Mouse (Mus musculus) MEL (cell line): ENCODE results near the gene Spdye4b.

Source experiments
- CHD1 ChIP-seq: IDR thresholded peaks from 2 replicates; pipeline ENCODE4 v1.6.1; 2012; ENCODE audit warnings: low read depth, mild to moderate bottlenecking, inconsistent platforms, low read length, improper control_type of control experiment
- CTCF ChIP-seq, 3 experiments: IDR thresholded peaks in 2 of 3; conservative IDR thresholded peaks in 1 of 3; 2 replicates each; pipeline ENCODE4 v1.5.1; 2011 to 2012; ENCODE audit warnings: low read length in 3 of 3, low read depth in 2 of 3, mild to moderate bottlenecking in 2 of 3, improper control_type of control experiment in 1 of 3, inconsistent platforms in 1 of 3, mixed read lengths in 1 of 3, moderate library complexity in 1 of 3; ENCODE audit not compliant: control insufficient read depth in 1 of 3, insufficient read depth in 1 of 3, poor library complexity in 1 of 3, severe bottlenecking in 1 of 3
- EP300 ChIP-seq, 2 experiments: IDR thresholded peaks; 2 replicates each; pipeline ENCODE4 v1.6.1; 2011; ENCODE audit warnings: improper control_type of control experiment in 2 of 2, low read length in 2 of 2, low read depth in 1 of 2, mild to moderate bottlenecking in 1 of 2
- HCFC1 ChIP-seq: IDR thresholded peaks from 2 replicates; pipeline ENCODE4 v1.6.1; 2012; ENCODE audit warnings: low read depth, mild to moderate bottlenecking, inconsistent platforms, low read length, improper control_type of control experiment, moderate library complexity
- MAX ChIP-seq: IDR thresholded peaks from 2 replicates; pipeline ENCODE4 v1.6.1; 2011; ENCODE audit warnings: low read length, improper control_type of control experiment
- POLR2A ChIP-seq, 2 experiments: IDR thresholded peaks; 2 replicates each; pipeline ENCODE4 v1.6.1; 2011 to 2012; ENCODE audit warnings: low read length in 2 of 2, mild to moderate bottlenecking in 2 of 2, control low read depth in 1 of 2, improper control_type of control experiment in 1 of 2, low read depth in 1 of 2, moderate library complexity in 1 of 2; ENCODE audit not compliant: control insufficient read depth in 1 of 2, insufficient read depth in 1 of 2, poor library complexity in 1 of 2
- POLR2AphosphoS2 ChIP-seq: IDR thresholded peaks from 2 replicates; pipeline ENCODE4 v1.6.1; 2011; ENCODE audit warnings: low read length, improper control_type of control experiment
- SIN3A ChIP-seq: IDR thresholded peaks from 2 replicates; pipeline ENCODE4 v1.6.1; 2012; ENCODE audit warnings: low read length, improper control_type of control experiment, inconsistent platforms
- TAL1 ChIP-seq: IDR thresholded peaks from 2 replicates; pipeline ENCODE4 v1.6.1; 2012; ENCODE audit warnings: mild to moderate bottlenecking, inconsistent platforms, low read length, moderate library complexity, mixed read lengths
- UBTF ChIP-seq: IDR thresholded peaks from 2 replicates; pipeline ENCODE4 v1.6.1; 2012; ENCODE audit warnings: low read depth, mild to moderate bottlenecking, inconsistent platforms, low read length, improper control_type of control experiment, moderate library complexity, borderline replicate concordance; ENCODE audit not compliant: insufficient read depth
- USF2 ChIP-seq, 2 experiments: IDR thresholded peaks; 2 replicates each; pipeline ENCODE4 v1.6.1; 2011 to 2012; ENCODE audit warnings: improper control_type of control experiment in 2 of 2, low read length in 2 of 2, borderline replicate concordance in 1 of 2, inconsistent platforms in 1 of 2, low read depth in 1 of 2, mild to moderate bottlenecking in 1 of 2; ENCODE audit not compliant: insufficient read depth in 1 of 2
- ZC3H11A ChIP-seq: IDR thresholded peaks from 2 replicates; pipeline ENCODE4 v1.6.1; 2012; ENCODE audit warnings: low read depth, mild to moderate bottlenecking, inconsistent platforms, low read length, improper control_type of control experiment
- ZMIZ1 ChIP-seq: IDR thresholded peaks from 2 replicates; pipeline ENCODE4 v1.6.1; 2012; ENCODE audit warnings: low read depth, mild to moderate bottlenecking, inconsistent platforms, low read length, improper control_type of control experiment, moderate library complexity

DNA sequence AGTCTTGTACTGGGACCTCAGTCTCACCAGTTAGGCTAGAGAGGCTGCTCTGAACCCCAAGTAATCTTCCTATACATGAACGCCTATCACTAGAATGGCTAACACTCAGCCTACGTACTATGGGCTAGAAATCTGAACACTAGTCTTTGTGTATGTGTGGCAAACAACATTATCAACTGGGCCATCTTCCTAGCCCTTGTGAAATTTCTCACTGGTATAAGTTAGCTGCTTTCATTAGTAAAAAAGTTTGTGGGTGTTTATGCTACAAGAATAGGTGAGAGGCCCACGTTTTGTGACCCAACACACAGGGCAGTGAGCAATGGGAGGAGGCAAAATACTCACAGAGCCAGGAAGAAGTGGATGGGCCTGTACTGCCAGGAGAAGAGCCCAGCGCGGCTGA lies 40.2 kb downstream of the Spdye4b start:
- TF ChIP-seq POLR2AphosphoS2 (no peak), EP300 (IDR thresholded peaks at IDR 0.05; ENCODE audit: low read depth in 1 of 2, low read length in 2 of 2) (no peak), ZC3H11A (no peak), SIN3A (no peak), ZMIZ1 (no peak), CTCF (IDR thresholded peaks at IDR 0.05 in 2 of 3, conservative IDR thresholded peaks at IDR 0.05 in 1 of 3; ENCODE audit: control insufficient read depth in 1 of 3, insufficient read depth in 1 of 3, low read depth in 2 of 3, low read length in 3 of 3, poor library complexity in 1 of 3, severe bottlenecking in 1 of 3) (no peak), USF2 (IDR thresholded peaks at IDR 0.05; ENCODE audit: borderline replicate concordance in 1 of 2, insufficient read depth in 1 of 2, low read depth in 1 of 2, low read length in 2 of 2) (no peak), POLR2A (IDR thresholded peaks at IDR 0.05; ENCODE audit: control insufficient read depth in 1 of 2, insufficient read depth in 1 of 2, low read depth in 1 of 2, low read length in 2 of 2, poor library complexity in 1 of 2) (no peak), HCFC1 (no peak), CHD1 (no peak), MAX (no peak), TAL1 (no peak), UBTF (no peak)
